Mouse (Mus musculus) cerebellum, adult 2 months (tissue): ENCODE results near the gene Pik3c2g. TPM values are rescaled to one million over a fixed set of nuclear protein-coding genes. Genes with fewer than 3 reads are reported as not detected.
"Not testable (repeated sequence)": the region's sequence is repeated elsewhere in the genome, so short reads cannot be mapped to it uniquely, and the experiment has no call there.

Experiments used
- DNase-seq, 2 experiments: peaks; one replicate each; pipeline ENCODE4 v3.0.0; 2021
- H3K27ac ChIP-seq: fragments of 200-500 bp; 2 replicates; pipeline ENCODE4 v1.5.1; 2012; ENCODE audit warnings: low read length, control low read depth, inconsistent platforms; ENCODE audit not compliant: insufficient read depth
- H3K27me3 ChIP-seq: fragments of 200-500 bp; 2 replicates; pipeline ENCODE4 v1.6.1; 2012; ENCODE audit warnings: inconsistent platforms, mild to moderate bottlenecking, low read length, moderate library complexity; ENCODE audit not compliant: control insufficient read depth, insufficient read depth
- H3K4me1 ChIP-seq: fragments of 200-500 bp; 2 replicates; pipeline ENCODE4 v1.6.1; 2011; ENCODE audit warnings: low read length; ENCODE audit not compliant: control insufficient read depth, insufficient read depth
- H3K4me3 ChIP-seq: fragments of 200-500 bp; replicated peaks from 2 replicates; pipeline ENCODE3; 2011; ENCODE audit warnings: mild to moderate bottlenecking, low read depth, low read length, control low read depth; ENCODE audit not compliant: insufficient read depth
- CTCF ChIP-seq: fragments of 200-500 bp; IDR thresholded peaks from 2 replicates; pipeline ENCODE4 v1.5.1; 2011; ENCODE audit warnings: low read depth, mild to moderate bottlenecking, control low read depth, low read length, moderate library complexity, borderline replicate concordance; ENCODE audit not compliant: insufficient read depth
- POLR2A ChIP-seq: fragments of 200-500 bp; IDR thresholded peaks from 2 replicates; pipeline ENCODE4 v1.6.1; 2011; ENCODE audit warnings: low read length, control low read depth, borderline replicate concordance; ENCODE audit not compliant: insufficient read depth
- WGBS: fragments of 180-500 bp; shearing (Covaris S2); methylation state at CpG from one replicate; pipeline ENCODE4 v1.1.7; 2018; 5-methylcytosine and 5-hydroxymethylcytosine counted together
- polyA plus RNA-seq: library from polyadenylated mRNA; depleted of rRNA; stranded (reverse); fragments of >200 nt; gene quantifications from 2 replicates; pipeline ENCODE4 v1.2.3, GENCODE M21; 2012

Pik3c2g gene
- polyA plus RNA-seq, 1 experiment: 0.11 TPM

- H3K27me3 ChIP-seq: no peaks in the 10 kb centered on the region
- TF ChIP-seq CTCF: no peak
- no peak for TF ChIP-seq POLR2A
- no peak overlapping the region for H3K4me3 ChIP-seq
- DNase-seq: no peak
- no peak overlapping the region for H3K27ac ChIP-seq
- H3K4me1 ChIP-seq: no peaks in the 10 kb centered on the region
Observed at GRCm38 (mm10) chr6:139887175-139887574, 300.2 kb downstream of the Pik3c2g start.

- TF ChIP-seq CTCF: no peak
- DNase-seq: no peak
- H3K4me1 ChIP-seq: no peaks in the 10 kb centered on the region
- WGBS: 65% methylated on average over 2 of the region's 2 CpGs
- H3K4me3 ChIP-seq: no peak overlapping the region
- no peak overlapping the region for H3K27ac ChIP-seq
- no peaks in the 10 kb centered on the region; the same call in 1 of the 2 replicates for H3K27me3 ChIP-seq
Observed at GRCm38 (mm10) chr6:139895637-139896036, 308.6 kb downstream of the Pik3c2g start.

GRCm38 (mm10) chr6:139899630-139900151 lies 312.7 kb downstream of the Pik3c2g start:
- H3K4me1 ChIP-seq: no peaks in the 10 kb centered on the region
- H3K27me3 ChIP-seq: no peaks in the 10 kb centered on the region; the same call in 1 of the 2 replicates
- H3K4me3 ChIP-seq: no peak overlapping the region
- TF ChIP-seq POLR2A (no peak), CTCF (no peak)
- WGBS: 86% methylated on average over 8 of the region's 8 CpGs
- H3K27ac ChIP-seq: no peak overlapping the region
- no peak for DNase-seq

- no peak overlapping the region for H3K27ac ChIP-seq
- H3K4me3 ChIP-seq: no peak overlapping the region
- WGBS: 75% methylated on average over 4 of the region's 4 CpGs
- H3K4me1 ChIP-seq: no peaks in the 10 kb centered on the region
- TF ChIP-seq POLR2A: no peak
- TF ChIP-seq CTCF: no peak
- no peaks in the 10 kb centered on the region for H3K27me3 ChIP-seq
- no peak for DNase-seq
Observed at GRCm38 (mm10) chr6:139901801-139902200, 314.8 kb downstream of the Pik3c2g start.

- no peak for DNase-seq
- 49% methylated on average over 4 of the region's 4 CpGs for WGBS
- no peak for TF ChIP-seq POLR2A
- no peak for TF ChIP-seq CTCF
- Histone ChIP-seq H3K4me1 (no peaks in the 10 kb centered on the region), H3K27ac (no peak overlapping the region), H3K4me3 (no peak overlapping the region), H3K27me3 (no peaks in the 10 kb centered on the region)
Observed at GRCm38 (mm10) chr6:139907138-139907537, 320.1 kb downstream of the Pik3c2g start.

- H3K4me3 ChIP-seq: no peak overlapping the region
- DNase-seq: no peak
- no peaks in the 10 kb centered on the region for H3K4me1 ChIP-seq
- TF ChIP-seq CTCF (no peak), POLR2A (no peak)
- H3K27me3 ChIP-seq: no peaks in the 10 kb centered on the region
- H3K27ac ChIP-seq: no peak overlapping the region
- WGBS: 43% methylated on average over 12 of the region's 12 CpGs
Observed at GRCm38 (mm10) chr6:139908997-139909669, 322.1 kb downstream of the Pik3c2g start.

GRCm38 (mm10) chr6:139928766-139929165 lies 341.7 kb downstream of the Pik3c2g start:
- no peaks in the 10 kb centered on the region for H3K27me3 ChIP-seq
- no peak overlapping the region for H3K4me3 ChIP-seq
- WGBS: 74% methylated on average over 5 of the region's 5 CpGs
- no peak overlapping the region for H3K27ac ChIP-seq
- TF ChIP-seq POLR2A (no peak), CTCF (no peak)
- H3K4me1 ChIP-seq: no peaks in the 10 kb centered on the region
- DNase-seq: no peak

GRCm38 (mm10) chr6:139934861-139935260 lies 347.8 kb downstream of the Pik3c2g start:
- TF ChIP-seq CTCF (no peak), POLR2A (no peak)
- DNase-seq: no peak
- Histone ChIP-seq H3K27ac (no peak overlapping the region), H3K4me3 (no peak overlapping the region), H3K4me1 (no peaks in the 10 kb centered on the region), H3K27me3 (no peaks in the 10 kb centered on the region)
- WGBS: 39% methylated on average over 2 of the region's 2 CpGs

- H3K4me3 ChIP-seq, H3K27ac ChIP-seq, H3K27me3 ChIP-seq, DNase-seq, H3K4me1 ChIP-seq: not testable (repeated sequence)
- WGBS: 58% methylated on average over 4 of the region's 4 CpGs
Observed at GRCm38 (mm10) chr6:139937581-139937980, 350.6 kb downstream of the Pik3c2g start.
